9 mouse cellular contexts compared by ENCODE assay signal in the genomic region with DNA sequence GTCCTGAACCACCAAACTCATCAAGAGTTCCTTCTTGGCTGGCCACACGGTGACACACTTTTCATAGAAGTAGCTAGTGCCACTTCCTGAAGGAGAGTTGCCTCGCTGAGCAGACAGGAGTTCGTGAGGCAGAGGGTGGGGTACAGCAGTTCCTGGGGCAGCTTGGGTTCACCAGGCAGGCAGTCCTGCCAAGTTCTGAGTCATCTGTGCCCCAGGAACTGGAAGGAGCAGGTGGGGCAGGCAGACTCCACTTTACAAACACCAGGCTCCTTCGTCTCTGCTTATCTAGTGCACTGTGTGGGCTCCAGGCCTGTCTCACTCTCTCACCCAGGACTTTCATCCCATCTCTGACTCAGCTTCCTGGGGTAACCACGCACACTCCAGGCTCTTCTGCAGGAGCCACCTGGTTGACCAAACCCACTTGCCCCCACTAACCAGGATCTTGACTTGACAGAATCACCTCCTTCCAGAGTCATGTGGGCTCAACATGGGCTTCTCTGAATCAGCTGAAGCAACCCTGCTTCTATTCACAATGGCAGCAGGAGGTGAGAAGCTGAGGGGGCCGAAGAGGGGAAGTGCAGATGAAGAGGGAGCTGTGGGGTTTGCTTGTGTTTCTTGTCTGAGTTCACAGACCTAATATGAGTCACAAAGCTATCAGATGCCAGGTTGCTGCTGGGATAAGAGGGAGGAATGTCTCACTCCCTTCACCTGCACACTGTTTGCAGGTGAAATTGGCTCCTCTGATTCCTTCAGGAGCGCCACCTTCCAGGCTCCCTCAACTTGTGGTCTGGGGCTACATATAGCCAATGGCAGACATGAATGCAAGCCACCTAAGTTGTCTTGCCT. TPM values are rescaled to one million over a fixed set of nuclear protein-coding genes. Genes with fewer than 3 reads are reported as not detected.
DNase-seq lines count a peak whose midpoint lies in the region; ATAC-seq and TF ChIP-seq lines count a peak whose summit lies in the region.
"Had no signal": no experiment of that assay in that cellular context is flagged by ENCODE, and none has a peak within 500 bp of the region (broad histone marks: within the 10 kb centered on the region; RNA-seq: fewer than 3 reads in every experiment).

No protein-coding gene starts in this region.

- no peak overlapping the region for H3K4me3 ChIP-seq in heart, embryonic 11.5 days (ENCODE audit: low read depth, low read length)
- H3K4me3 ChIP-seq in kidney, embryonic 16.5 days (ENCODE audit: low read length) = no peak overlapping the region
- H3K4me3 ChIP-seq in small intestine, adult 2 months (ENCODE audit: low read depth, low read length) = no peak overlapping the region

- no peaks in the 10 kb centered on the region for H3K9me3 ChIP-seq in heart, embryonic 11.5 days (replicated peaks; ENCODE audit: control insufficient read depth, low read length)
- H3K9me3 ChIP-seq in kidney, embryonic 16.5 days (ENCODE audit: low read length) = no peaks in the 10 kb centered on the region

- no peak overlapping the region for H3K27ac ChIP-seq in heart, embryonic 11.5 days (ENCODE audit: low read depth, low read length)
- no peak overlapping the region for H3K27ac ChIP-seq in kidney, embryonic 16.5 days (ENCODE audit: low read length)
- H3K27ac ChIP-seq in small intestine, adult 2 months (ENCODE audit: insufficient read depth, low read depth, low read length) = peak overlapping the region; percentile 90

- no peaks in the 10 kb centered on the region for H3K36me3 ChIP-seq in heart, embryonic 11.5 days (ENCODE audit: control insufficient read depth, insufficient read depth, low read length)
- no peaks in the 10 kb centered on the region for H3K36me3 ChIP-seq in kidney, embryonic 16.5 days (ENCODE audit: insufficient read depth, low read length)
- no peaks in the 10 kb centered on the region for H3K36me3 ChIP-seq in small intestine, adult 2 months (ENCODE audit: control insufficient read depth, insufficient read depth, low read length)

- H3K4me1 ChIP-seq in heart, embryonic 11.5 days (ENCODE audit: control insufficient read depth, insufficient read depth, low read length) = no peaks in the 10 kb centered on the region
- no peaks in the 10 kb centered on the region for H3K4me1 ChIP-seq in kidney, embryonic 16.5 days (ENCODE audit: insufficient read depth, low read length)
- peaks cover 28% of the 10 kb centered on the region; the same call in 1 of the 2 replicates for H3K4me1 ChIP-seq in small intestine, adult 2 months (ENCODE audit: control insufficient read depth, insufficient read depth, insufficient read length, low read length)

- 49% methylated on average over 7 of the region's 7 CpGs for WGBS in heart, embryonic 11.5 days (ENCODE audit: insufficient replicate concordance)
- WGBS in kidney, embryonic 16.5 days = 71% methylated on average over 7 of the region's 7 CpGs
- WGBS in small intestine, adult 2 months = 20% methylated on average over 7 of the region's 7 CpGs

- no peak; the same call in 1 of the 2 replicates for ATAC-seq in heart, embryonic 11.5 days (replicated peaks; ENCODE audit: insufficient number of reproducible peaks, low FRiP score, low TSS enrichment)
- ATAC-seq in kidney, embryonic 16.5 days (ENCODE audit: low FRiP score, low TSS enrichment) = peak; percentile 76; the same call in 1 of the 2 replicates
- no peak for ATAC-seq in erythroblast, adult 5-6 weeks (replicated peaks; ENCODE audit: low FRiP score, poor library complexity, severe bottlenecking)

- no peak overlapping the region for H3K4me2 ChIP-seq in heart, embryonic 11.5 days
- no peak overlapping the region for H3K4me2 ChIP-seq in kidney, embryonic 16.5 days (replicated peaks; ENCODE audit: low read depth, low read length)

- TF ChIP-seq POLR2A in small intestine, adult 2 months (IDR thresholded peaks at IDR 0.05; ENCODE audit: low read depth, low read length) = no peak; the same call in 1 of the 2 replicates

- H3K27me3 ChIP-seq in heart, embryonic 11.5 days (ENCODE audit: control insufficient read depth, insufficient read depth, low read length) = no peaks in the 10 kb centered on the region
- no peaks in the 10 kb centered on the region for H3K27me3 ChIP-seq in kidney, embryonic 16.5 days (ENCODE audit: insufficient read depth, low read length)
- H3K27me3 ChIP-seq in small intestine, adult 2 months (ENCODE audit: control insufficient read depth, insufficient read depth, low read length) = no peaks in the 10 kb centered on the region

- H3K9ac ChIP-seq in heart, embryonic 11.5 days (ENCODE audit: low read depth, low read length) = no peak overlapping the region
- H3K9ac ChIP-seq in kidney, embryonic 16.5 days (replicated peaks; ENCODE audit: low read length) = no peak overlapping the region

- no peak for TF ChIP-seq CTCF in small intestine, adult 2 months (IDR thresholded peaks at IDR 0.05; ENCODE audit: extremely low read depth, insufficient read length, insufficient replicate concordance, low read depth, low read length)

- peak; percentile 93 for DNase-seq in heart, adult 11 months
- DNase-seq in brain, adult 2 months (ENCODE audit: low read depth, low spot score) = peak; percentile 24
- no peak for DNase-seq in natural killer cell, adult 2 months (ENCODE audit: low spot score in 2 of 2)
- DNase-seq in embryo, embryonic 10 days (ENCODE audit: low spot score) = no peak
- DNase-seq: layer of hippocampus, postnatal 36 days had no signal

RNA-seq across cellular contexts. Expression of gene Efnb2, which starts 58.2 kb away (rescaled TPM):
- polyA plus RNA-seq in heart, embryonic 11.5 days (2014; fragmentation: Nextera tagmentation; extraction: Ambion mirVana) = 18.5 and 19.1 TPM in 2 replicates
- 19.9 and 23.2 TPM in 2 replicates for polyA plus RNA-seq in kidney, embryonic 16.5 days (2015; fragmentation: Nextera tagmentation; extraction: Ambion mirVana)
- 29.5 and 77.8 TPM in 2 replicates for polyA plus RNA-seq in small intestine, adult 2 months (2012; rRNA removed)
- total RNA-seq in erythroblast, adult 5-6 weeks (2015; ENCODE audit: low replicate concordance) = not detected in 2 replicates
- not detected in 2 replicates for total RNA-seq in erythroblast, adult 5-6 weeks (2017; ENCODE audit: low replicate concordance)

Comparison
In these comparisons a context has a peak if more than half of its experiments do, and no peak if none do; other contexts are left out.
1. DNase-seq: peak in heart, adult 11 months (single experiment) and brain, adult 2 months (single experiment); none in natural killer cell, adult 2 months (0 of 2) and embryo, embryonic 10 days (single experiment).